Mouse (Mus musculus) kidney, postnatal 0 days (tissue): ENCODE measurements at regions not wholly inside any gene's neighbourhood (a gene's known extent, or its start where the extent isn't known, plus 50 kb on each side); places are given as distances from the start of the nearest gene placed in this dataset.

Experiments
- ATAC-seq: fragments of 200-750 bp; cut with Nextera tagmentation; replicated peaks from 2 replicates; pipeline ENCODE4 v1.8.0; 2017; ENCODE audit warnings: low read depth, moderate number of reproducible peaks, moderate TSS enrichment, moderate library complexity; ENCODE audit not compliant: low FRiP score
- DNase-seq: peaks from one replicate; pipeline ENCODE4 v3.0.0-alpha.2; 2016; ENCODE audit warnings: low spot score
- H3K27ac ChIP-seq: fragments of 300-500 bp; sonication (generic); 2 replicates; pipeline ENCODE4 v1.5.1; 2014; ENCODE audit warnings: mild to moderate bottlenecking
- H3K27me3 ChIP-seq: fragments of 300-500 bp; sonication (generic); 2 replicates; pipeline ENCODE4 v1.6.1; 2014; ENCODE audit warnings: low read length, mixed read lengths; ENCODE audit not compliant: insufficient read depth
- H3K36me3 ChIP-seq: fragments of 300-500 bp; sonication (generic); 2 replicates; pipeline ENCODE4 v1.6.1; 2014; ENCODE audit warnings: low read length, mixed read lengths; ENCODE audit not compliant: insufficient read depth
- H3K4me1 ChIP-seq: fragments of 300-500 bp; sonication (generic); replicated peaks from 2 replicates; pipeline ENCODE4 v1.6.1; 2014; ENCODE audit warnings: antibody characterized with exemption, low read length, mixed read lengths; ENCODE audit not compliant: insufficient read depth
- H3K4me2 ChIP-seq: fragments of 300-500 bp; sonication (generic); 2 replicates; pipeline ENCODE4 v1.6.1; 2014; ENCODE audit warnings: mild to moderate bottlenecking, low read length, moderate library complexity, mixed read lengths
- H3K4me3 ChIP-seq: fragments of 300-500 bp; sonication (generic); replicated peaks from 2 replicates; pipeline ENCODE4 v1.5.1; 2014; ENCODE audit warnings: low read depth, low read length
- H3K9ac ChIP-seq: fragments of 300-500 bp; sonication (generic); 2 replicates; pipeline ENCODE4 v1.6.1; 2014; ENCODE audit warnings: low read depth, low read length
- H3K9me3 ChIP-seq: fragments of 300-500 bp; sonication (generic); replicated peaks from 2 replicates; pipeline ENCODE4 v1.6.1; 2016; ENCODE audit warnings: low read length, inconsistent platforms, mixed read lengths
- CTCF ChIP-seq: IDR thresholded peaks from 2 replicates; pipeline ENCODE4 v1.5.1; 2016; ENCODE audit warnings: antibody characterized with exemption, low read depth, mild to moderate bottlenecking, moderate library complexity
- WGBS: fragments of 180-500 bp; shearing (Covaris S2); extraction: QIAGEN DNeasy Blood & Tissue Kit; methylation state at CpG from one replicate; pipeline ENCODE4 v1.1.7; 2014; 5-methylcytosine and 5-hydroxymethylcytosine counted together

DNA sequence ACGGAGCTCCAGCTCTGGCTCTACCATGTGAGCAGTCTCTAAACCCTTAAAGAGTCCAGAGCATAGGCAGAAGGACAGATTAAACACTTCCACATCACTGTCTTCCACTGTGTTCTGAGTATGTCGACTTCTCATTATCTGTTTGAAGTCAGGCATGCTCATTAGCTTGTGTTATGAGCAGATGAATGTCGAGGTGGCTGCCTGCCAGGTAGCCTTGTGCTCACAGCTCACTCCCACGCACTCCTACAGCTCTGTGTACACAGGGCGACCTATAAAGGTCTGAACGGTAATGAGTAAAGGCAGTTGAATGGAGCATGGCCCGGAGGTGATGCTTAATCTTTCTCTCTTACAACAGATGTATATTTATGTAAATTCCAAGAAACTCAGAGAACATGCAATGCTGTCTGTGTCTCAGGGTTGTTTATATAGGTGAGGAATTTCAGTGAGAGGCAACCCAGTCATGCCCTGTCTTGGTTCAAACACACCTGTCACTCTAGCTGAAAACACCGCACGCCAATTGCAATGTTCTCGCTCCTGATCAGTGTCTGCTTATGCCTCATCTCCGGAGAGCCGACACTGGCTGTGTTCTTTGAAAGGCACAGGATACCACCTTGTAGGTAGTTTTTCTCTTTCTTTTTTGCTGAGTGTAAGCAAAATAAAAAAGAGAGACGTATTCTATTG lies 135.9 kb upstream of the Gm5148 start:
- Histone ChIP-seq H3K4me2 (no peak overlapping the region), H3K9me3 (0 out of 2 replicates have a peak, but pooled peaks cover 3% of the 10 kb centered on the region), H3K4me3 (no peak overlapping the region), H3K4me1 (no peaks in the 10 kb centered on the region), H3K27me3 (no peaks in the 10 kb centered on the region), H3K27ac (no peak overlapping the region), H3K36me3 (no peaks in the 10 kb centered on the region), H3K9ac (no peak overlapping the region)
- TF ChIP-seq CTCF = no peak
- WGBS = 32% methylated on average over 13 of the region's 13 CpGs
- DNase-seq (peak; percentile 79), ATAC-seq (peak; percentile 66; the same call in 1 of the 2 replicates)

GRCm38 (mm10) chr3:37858624-37859302 lies 134.5 kb upstream of the Gm5148 start:
- ATAC-seq (no peak), DNase-seq (no peak)
- H3K9me3 ChIP-seq = 0 out of 2 replicates have a peak, but pooled peaks cover 3% of the 10 kb centered on the region
- WGBS = 88% methylated on average over 6 of the region's 6 CpGs
- H3K27me3 ChIP-seq = no peaks in the 10 kb centered on the region
- TF ChIP-seq CTCF = no peak
- H3K9ac ChIP-seq = no peak overlapping the region
- H3K36me3 ChIP-seq = no peaks in the 10 kb centered on the region
- H3K4me3 ChIP-seq = no peak overlapping the region
- no peak overlapping the region for H3K4me2 ChIP-seq
- no peak overlapping the region for H3K27ac ChIP-seq
- H3K4me1 ChIP-seq = no peaks in the 10 kb centered on the region

DNA sequence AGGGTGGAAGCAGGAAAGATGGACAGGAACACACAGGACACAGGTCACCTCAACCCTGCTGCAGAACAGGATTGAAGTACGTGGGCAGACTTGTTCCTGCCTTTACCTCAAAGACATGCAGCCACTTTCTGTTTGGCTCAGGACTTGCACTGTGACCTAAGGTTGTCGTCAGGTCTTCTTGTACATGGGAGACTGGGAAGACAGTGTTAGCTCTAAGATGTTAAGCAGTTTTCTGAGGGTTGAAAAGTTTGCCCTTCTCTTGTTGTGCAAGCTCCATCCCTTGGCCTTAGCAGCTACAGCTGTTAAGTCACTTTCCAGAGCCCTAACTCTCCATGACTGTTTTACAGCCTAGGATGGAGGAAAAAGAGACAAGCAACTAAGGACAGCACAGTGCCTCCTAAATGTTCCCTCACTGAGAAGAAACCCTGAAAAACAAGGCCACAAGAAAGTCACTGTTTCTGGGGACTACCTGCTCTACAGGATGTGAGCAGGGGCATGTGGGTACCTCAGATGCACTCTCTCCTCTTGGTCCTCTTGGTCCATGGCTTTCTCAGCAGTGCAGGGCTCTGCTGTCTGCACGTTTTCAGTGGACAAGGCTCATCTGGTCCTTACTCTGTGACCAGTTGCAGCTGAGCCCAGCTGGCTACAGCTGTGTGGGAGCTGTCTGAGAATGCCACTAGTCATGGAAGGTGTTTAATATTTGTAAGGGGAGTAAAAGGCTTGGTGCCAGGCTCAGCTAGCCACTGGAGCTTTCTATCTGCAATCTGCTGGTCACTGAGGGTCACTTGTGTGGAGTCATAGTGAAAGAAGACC lies 122.1 kb upstream of the Gm5148 start:
- Histone ChIP-seq H3K27ac (peak overlapping the region; percentile 32), H3K4me2 (no peak overlapping the region), H3K9ac (no peak overlapping the region), H3K27me3 (no peaks in the 10 kb centered on the region), H3K9me3 (no peaks in the 10 kb centered on the region), H3K4me1 (peaks cover 9% of the 10 kb centered on the region), H3K4me3 (no peak overlapping the region), H3K36me3 (no peaks in the 10 kb centered on the region)
- no peak for TF ChIP-seq CTCF
- 32% methylated on average over 3 of the region's 3 CpGs for WGBS
- DNase-seq = peak; percentile 86
- peak; percentile 76 for ATAC-seq

- Histone ChIP-seq H3K4me3 (no peak overlapping the region), H3K4me2 (no peak overlapping the region), H3K9ac (no peak overlapping the region), H3K9me3 (no peaks in the 10 kb centered on the region), H3K4me1 (peaks cover 9% of the 10 kb centered on the region), H3K27me3 (no peaks in the 10 kb centered on the region), H3K36me3 (no peaks in the 10 kb centered on the region), H3K27ac (peak overlapping the region; percentile 32; the same call in 1 of the 2 replicates)
- peak; percentile 28 for DNase-seq
- ATAC-seq = no peak
- no peak for TF ChIP-seq CTCF
- whole genome bisulfite sequencing = 61% methylated on average over 11 of the region's 11 CpGs
Observed at GRCm38 (mm10) chr3:37845313-37846023, 121.2 kb upstream of the Gm5148 start.

- H3K4me3 ChIP-seq = no peak overlapping the region
- no peaks in the 10 kb centered on the region for H3K36me3 ChIP-seq
- H3K27me3 ChIP-seq = no peaks in the 10 kb centered on the region
- peak overlapping the region; percentile 32; the same call in 1 of the 2 replicates for H3K27ac ChIP-seq
- H3K9me3 ChIP-seq = no peaks in the 10 kb centered on the region
- no peak for TF ChIP-seq CTCF
- ATAC-seq = no peak
- no peak for DNase-seq
- no peak overlapping the region for H3K9ac ChIP-seq
- no peak overlapping the region for H3K4me2 ChIP-seq
- peaks cover 9% of the 10 kb centered on the region for H3K4me1 ChIP-seq
- 70% methylated on average over 8 of the region's 8 CpGs for WGBS
Observed at GRCm38 (mm10) chr3:37844731-37845312, 120.5 kb upstream of the Gm5148 start.
